Mouse (Mus musculus): Measurements from ENCODE around the gene Igsf8.

Igsf8 gene

GRCm38 (mm10) chr1:172273386-172273785 is 11.9 kb downstream of the Igsf8 start:
- no peak for DNase-seq (ENCODE audit: low read depth, low spot score)

- no peak for DNase-seq (ENCODE audit: low read depth, low spot score)
Measured at GRCm38 (mm10) chr1:172274116-172274515, 12.7 kb downstream of the Igsf8 start.

GRCm38 (mm10) chr1:172274547-172274946 is 13.1 kb downstream of the Igsf8 start:
- no peak for DNase-seq (ENCODE audit: low read depth, low spot score)

- DNase-seq (ENCODE audit: low read depth, low spot score): no peak
Measured at GRCm38 (mm10) chr1:172277172-172277571, 15.7 kb downstream of the Igsf8 start.

- DNase-seq (ENCODE audit: low read depth, low spot score): no peak
Measured at GRCm38 (mm10) chr1:172278328-172278727, 16.9 kb downstream of the Igsf8 start.

- DNase-seq (ENCODE audit: low read depth, low spot score): no peak
Measured at GRCm38 (mm10) chr1:172279768-172280509, 18.5 kb downstream of the Igsf8 start.

GRCm38 (mm10) chr1:172281522-172282254 is 20.2 kb downstream of the Igsf8 start:
- no peak for DNase-seq (ENCODE audit: low read depth, low spot score)

GRCm38 (mm10) chr1:172283073-172283472 is 21.6 kb downstream of the Igsf8 start:
- no peak for DNase-seq (ENCODE audit: low read depth, low spot score)

- DNase-seq (ENCODE audit: low read depth, low spot score): no peak
Measured at GRCm38 (mm10) chr1:172284221-172284620, 22.8 kb downstream of the Igsf8 start.

- no peak for DNase-seq (ENCODE audit: low read depth, low spot score)
Measured at GRCm38 (mm10) chr1:172286740-172287139, 25.3 kb downstream of the Igsf8 start.

GRCm38 (mm10) chr1:172288900-172289616 is 27.6 kb downstream of the Igsf8 start:
- DNase-seq (ENCODE audit: low read depth, low spot score): no peak

- no peak for DNase-seq (ENCODE audit: low read depth, low spot score)
Measured at GRCm38 (mm10) chr1:172289617-172289946, 28.1 kb downstream of the Igsf8 start.

- no peak for DNase-seq (ENCODE audit: low read depth, low spot score)
Measured at GRCm38 (mm10) chr1:172292880-172293279, 31.4 kb downstream of the Igsf8 start.

- no peak for DNase-seq (ENCODE audit: low read depth, low spot score)
Measured at GRCm38 (mm10) chr1:172293449-172293848, 32.0 kb downstream of the Igsf8 start.

- no peak for DNase-seq (ENCODE audit: low read depth, low spot score)
Measured at GRCm38 (mm10) chr1:172295751-172296197, 34.3 kb downstream of the Igsf8 start.

GRCm38 (mm10) chr1:172296816-172297510 is 35.5 kb downstream of the Igsf8 start:
- DNase-seq (ENCODE audit: low read depth, low spot score): no peak

- no peak for DNase-seq (ENCODE audit: low read depth, low spot score)
Measured at GRCm38 (mm10) chr1:172297611-172298537, 36.4 kb downstream of the Igsf8 start, which contains the start of gene Atp1a2. Atp1a2 (minus strand) TSS chr1:172298064.

GRCm38 (mm10) chr1:172299528-172299927 is 38.1 kb downstream of the Igsf8 start:
- DNase-seq (ENCODE audit: low read depth, low spot score): no peak

- no peak for DNase-seq (ENCODE audit: low read depth, low spot score)
Measured at GRCm38 (mm10) chr1:172300247-172300646, 38.8 kb downstream of the Igsf8 start.

- no peak for DNase-seq (ENCODE audit: low read depth, low spot score)
Measured at GRCm38 (mm10) chr1:172301180-172301579, 39.7 kb downstream of the Igsf8 start.

- DNase-seq (ENCODE audit: low read depth, low spot score): no peak
Measured at GRCm38 (mm10) chr1:172302311-172302710, 40.9 kb downstream of the Igsf8 start.
